Mouse (Mus musculus): ENCODE measurements at regions not wholly inside any gene's neighbourhood (a gene's known extent, or its start where the extent isn't known, plus 50 kb on each side); places are given as distances from the start of the nearest gene placed in this dataset.

GRCm38 (mm10) chr6:31320141-31320830 lies 78.2 kb upstream of the Mkln1 start:
- DNase-seq (ENCODE audit: low spot score) = no peak

GRCm38 (mm10) chr6:31321066-31321846 lies 77.3 kb upstream of the Mkln1 start:
- no peak for DNase-seq (ENCODE audit: low spot score)

DNA sequence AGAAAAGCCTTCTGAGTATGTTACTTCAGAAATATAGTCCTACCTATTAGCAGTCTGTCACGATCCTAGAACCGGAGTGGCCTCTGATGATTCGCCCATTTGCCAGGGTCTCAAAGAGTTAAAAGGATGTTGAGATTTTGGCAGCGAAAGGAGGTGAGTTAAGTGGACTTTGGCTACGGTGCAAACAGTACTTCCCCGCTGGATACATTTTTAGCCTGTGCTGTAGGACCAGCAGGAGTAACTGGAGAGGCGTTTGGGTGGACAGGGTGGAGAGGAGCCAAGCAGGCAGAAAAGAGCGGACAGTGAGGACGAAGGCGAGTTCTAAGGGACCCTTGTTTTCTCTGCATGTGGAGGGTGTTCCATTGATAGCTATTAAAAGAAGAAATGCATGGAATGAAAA lies 76.6 kb upstream of the Mkln1 start:
- DNase-seq (ENCODE audit: low spot score) = no peak

- no peak for DNase-seq (ENCODE audit: low spot score)
Measured at GRCm38 (mm10) chr6:31323228-31324190, 75.0 kb upstream of the Mkln1 start.

DNA sequence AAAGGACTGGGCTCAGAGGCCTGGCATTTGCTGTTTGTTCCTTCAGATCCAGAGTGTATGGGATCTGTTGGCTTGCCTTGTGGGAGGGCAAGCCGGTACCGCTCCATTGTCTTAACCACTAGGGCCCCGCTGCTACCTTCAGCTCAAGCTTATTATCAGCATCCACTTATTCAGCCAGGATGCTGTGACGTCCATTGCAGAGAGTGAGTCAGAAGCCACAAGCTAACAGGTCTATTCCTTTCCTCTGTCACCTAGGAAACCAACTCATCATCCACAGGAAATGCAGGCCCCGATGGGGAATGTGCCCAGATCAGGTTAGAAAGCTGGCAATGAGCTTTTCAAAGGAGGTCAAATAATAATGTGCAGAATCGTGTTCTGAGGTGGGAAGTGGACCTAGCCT lies 73.8 kb upstream of the Mkln1 start:
- no peak for DNase-seq (ENCODE audit: low spot score)

DNA sequence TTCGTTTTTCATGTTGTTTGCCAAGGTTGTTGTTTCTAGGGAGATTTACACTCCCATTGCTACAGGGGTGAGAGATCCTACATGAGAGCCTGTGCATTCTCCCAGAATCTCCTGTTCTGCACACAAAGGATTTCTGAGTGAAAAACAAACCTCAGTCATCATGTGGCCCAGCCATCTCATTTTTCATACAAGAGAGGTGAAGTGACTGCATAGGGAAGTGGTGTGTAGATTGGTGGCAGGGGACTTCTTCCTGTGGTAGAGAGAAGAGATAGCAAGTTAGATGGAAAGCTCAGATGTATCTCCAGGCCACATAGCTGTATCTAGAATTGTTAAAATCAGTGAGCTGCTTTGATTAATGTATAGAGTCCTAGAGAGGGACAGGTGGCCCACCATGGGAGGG lies 72.9 kb upstream of the Mkln1 start:
- DNase-seq (ENCODE audit: low spot score) = no peak

DNA sequence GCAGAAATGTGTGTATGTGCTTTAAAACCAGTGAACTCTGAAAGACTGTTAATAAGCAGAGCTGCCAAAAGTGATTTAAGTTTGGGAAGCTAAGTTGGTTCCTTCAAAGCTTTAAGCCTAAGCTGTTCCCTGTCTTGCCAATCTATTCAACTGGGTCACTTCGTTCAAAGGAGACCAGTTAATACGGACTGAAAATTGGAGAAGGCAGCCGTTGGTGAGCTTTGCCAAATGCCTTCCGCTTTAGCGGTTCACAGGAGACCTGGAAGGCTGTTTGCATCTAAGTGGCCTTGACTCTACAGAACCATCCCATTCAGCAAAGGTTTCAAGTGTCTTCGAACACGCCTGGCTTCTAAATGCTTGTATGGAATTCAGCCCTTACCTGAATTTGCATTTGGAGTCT lies 68.2 kb upstream of the Mkln1 start:
- DNase-seq (ENCODE audit: low spot score) = no peak

- DNase-seq (ENCODE audit: low spot score) = no peak
Measured at GRCm38 (mm10) chr6:31330868-31331267, 67.7 kb upstream of the Mkln1 start.

- no peak for DNase-seq (ENCODE audit: low spot score)
Measured at GRCm38 (mm10) chr6:31332254-31332653, 66.3 kb upstream of the Mkln1 start.

- DNase-seq (ENCODE audit: low spot score) = no peak
Measured at GRCm38 (mm10) chr6:31332714-31333113, 65.8 kb upstream of the Mkln1 start.

- no peak for DNase-seq (ENCODE audit: low spot score)
Measured at GRCm38 (mm10) chr6:31333228-31333922, 65.2 kb upstream of the Mkln1 start.

DNA sequence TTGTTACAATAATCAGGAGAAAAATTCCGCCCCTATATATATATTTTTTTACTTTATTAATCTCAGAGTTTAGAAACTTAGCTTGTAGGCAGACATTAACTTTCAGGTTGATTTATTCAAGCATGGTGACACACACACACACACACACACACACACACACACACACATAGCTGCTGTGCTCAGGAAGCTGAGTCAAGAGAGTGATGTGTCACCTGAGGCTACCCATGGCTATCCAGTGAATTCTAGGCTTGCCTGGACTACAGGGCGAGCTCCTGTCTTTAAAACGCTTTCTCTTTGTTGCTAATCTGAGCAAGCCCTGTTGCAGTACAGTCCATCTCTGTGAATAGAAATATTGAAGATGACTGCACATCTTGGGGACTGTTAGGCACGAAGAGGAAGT lies 64.4 kb upstream of the Mkln1 start:
- no peak for DNase-seq (ENCODE audit: low spot score)

DNA sequence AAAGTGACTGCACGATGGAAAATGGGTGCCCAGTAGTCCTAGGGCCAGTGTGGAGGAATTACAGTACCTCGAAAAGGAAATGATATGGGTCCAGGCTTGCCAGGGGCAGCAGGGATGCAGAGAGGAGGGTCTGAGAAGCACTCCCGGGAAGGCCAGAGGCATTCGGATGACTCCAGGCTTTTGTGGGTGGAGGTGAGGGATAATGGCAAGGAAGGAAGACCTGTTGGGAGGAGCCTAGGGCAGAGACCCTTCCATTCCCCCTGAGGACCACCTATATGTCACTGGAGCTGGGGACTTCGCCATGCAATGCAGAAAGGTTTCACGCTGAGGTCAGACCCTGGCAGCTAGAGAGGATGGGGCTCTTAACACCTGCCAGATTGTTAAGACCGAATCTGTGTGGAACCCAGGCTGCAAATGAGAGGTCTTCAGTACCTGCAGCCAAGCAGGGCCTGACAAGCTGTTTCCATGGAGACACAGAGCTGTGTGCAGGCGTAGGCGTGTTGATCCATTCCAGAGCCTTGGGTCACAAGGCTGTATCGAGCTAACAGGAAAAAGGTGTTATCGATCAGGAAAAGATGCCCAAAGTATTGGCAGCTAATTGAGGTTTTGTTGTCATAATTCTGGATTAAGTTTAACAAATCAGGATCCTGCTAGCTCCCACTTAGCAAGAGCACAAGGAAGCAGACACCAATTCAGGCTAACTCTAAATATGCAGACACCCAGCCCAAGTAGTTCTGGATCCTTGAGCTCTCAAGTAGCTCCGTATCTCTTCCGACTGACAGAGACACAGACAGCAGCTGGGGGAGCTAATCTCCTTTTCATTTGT lies 59.2 kb upstream of the Mkln1 start:
- DNase-seq (ENCODE audit: low spot score) = peak; percentile 20

DNA sequence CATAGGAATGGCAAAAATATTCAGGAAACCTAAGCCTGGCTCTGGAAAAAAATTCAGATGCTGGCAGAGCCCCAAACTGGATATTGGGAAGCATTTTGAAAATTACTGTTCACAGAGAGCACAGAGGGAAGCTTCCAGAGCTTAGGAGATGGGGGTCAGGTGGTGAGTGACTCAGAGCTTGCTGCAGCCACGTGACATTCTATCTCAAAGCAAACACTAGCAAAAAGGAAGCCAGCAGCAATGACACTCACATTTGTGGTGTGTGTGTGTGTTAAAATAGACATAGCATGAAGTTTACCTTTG lies 58.6 kb upstream of the Mkln1 start:
- DNase-seq (ENCODE audit: low spot score) = peak; percentile 30

DNA sequence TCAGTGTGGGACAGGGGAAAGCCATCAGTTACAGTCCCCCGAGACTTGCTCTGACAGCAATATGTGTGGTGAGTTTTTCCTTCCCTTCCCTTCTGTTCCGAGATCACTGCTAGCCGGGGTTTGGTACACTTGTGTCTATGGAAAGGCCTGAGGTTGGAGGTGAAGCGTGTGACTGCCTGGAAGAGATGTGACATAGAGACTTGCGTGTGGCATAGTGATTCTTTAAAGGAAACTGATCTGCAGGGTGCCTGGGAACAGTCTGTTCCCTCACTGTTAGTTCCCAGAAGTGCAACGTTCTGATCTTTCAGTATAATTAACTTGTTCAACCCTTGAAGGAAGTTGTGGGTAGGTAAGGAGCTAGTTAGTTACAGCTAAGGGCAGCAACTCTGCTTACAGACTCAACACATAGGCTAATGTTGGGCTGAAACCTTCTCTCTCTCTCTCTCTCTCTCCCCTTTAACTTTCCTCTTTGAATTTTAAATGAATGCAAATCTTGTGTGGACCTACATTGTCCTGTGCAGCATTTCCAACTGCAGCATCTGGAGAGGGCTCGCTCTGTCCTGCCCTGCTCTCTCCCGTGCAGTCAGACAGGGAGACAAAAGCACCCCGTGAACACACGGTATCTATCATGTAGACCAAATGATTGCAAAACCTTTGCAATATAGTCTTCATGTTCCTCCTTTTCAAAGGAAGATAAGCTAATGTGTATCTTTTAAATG lies 53.0 kb upstream of the Mkln1 start:
- DNase-seq (ENCODE audit: low spot score) = no peak

DNA sequence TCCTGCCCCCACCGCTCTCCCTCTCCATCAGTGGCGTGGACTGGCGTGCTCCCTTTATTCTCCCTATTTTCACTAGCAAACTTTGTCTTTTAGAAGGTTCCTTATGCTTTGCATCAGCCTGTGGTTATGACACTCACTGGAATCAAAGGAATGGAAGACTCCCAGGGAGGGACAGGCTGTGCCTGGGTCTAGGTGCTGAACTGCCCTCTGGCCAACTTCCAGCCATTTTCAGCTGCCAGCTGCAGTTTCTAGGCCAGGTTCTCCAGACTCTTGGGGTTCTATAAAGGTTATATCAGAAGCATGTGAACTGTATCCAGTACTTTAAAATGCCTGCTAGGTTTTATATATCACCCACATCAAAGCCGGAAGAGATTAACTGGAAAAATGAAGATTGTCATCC lies 50.2 kb upstream of the Mkln1 start:
- no peak for DNase-seq (ENCODE audit: low spot score)
